Mouse (Mus musculus): ENCODE data around the gene Wdhd1.

Gene Wdhd1

GRCm38 (mm10) chr14:47279058-47279457, 2.4 kb upstream of the Wdhd1 start:
- DNase-seq (ENCODE audit: low spot score), result no peak

GRCm38 (mm10) chr14:47276036-47276603, 537 bp downstream of the Wdhd1 start:
- no peak for DNase-seq (ENCODE audit: low spot score)

GRCm38 (mm10) chr14:47275417-47275816, 1.2 kb downstream of the Wdhd1 start:
- no peak for DNase-seq (ENCODE audit: low spot score)

- no peak for DNase-seq (ENCODE audit: low spot score)
These were observed 2.9 kb downstream of the Wdhd1 start for GRCm38 (mm10) chr14:47273751-47274150.

GRCm38 (mm10) chr14:47269706-47270105, 7.0 kb downstream of the Wdhd1 start:
- no peak for DNase-seq (ENCODE audit: low spot score)

DNA sequence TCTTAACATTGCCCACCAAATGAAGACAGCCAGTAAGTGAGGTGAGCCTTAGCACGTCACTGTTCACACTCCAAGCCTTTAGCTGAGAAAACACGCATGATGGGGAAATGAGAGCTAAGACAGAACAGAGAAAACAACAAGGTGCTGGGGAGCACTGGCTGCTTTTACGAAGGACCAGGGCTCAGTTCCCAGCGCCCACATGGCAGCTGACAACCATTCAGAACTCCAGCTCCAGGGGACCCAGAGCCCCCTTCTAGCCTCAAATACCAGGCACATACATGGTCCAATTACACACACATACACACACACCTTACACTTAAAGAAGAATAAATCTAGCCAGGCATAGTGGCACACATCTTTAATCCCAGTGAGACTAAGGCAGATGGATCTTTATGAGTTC, 7.6 kb downstream of the Wdhd1 start:
- DNase-seq (ENCODE audit: low spot score), result no peak

GRCm38 (mm10) chr14:47265829-47266228, 10.8 kb downstream of the Wdhd1 start:
- DNase-seq (ENCODE audit: low spot score), result no peak

DNA sequence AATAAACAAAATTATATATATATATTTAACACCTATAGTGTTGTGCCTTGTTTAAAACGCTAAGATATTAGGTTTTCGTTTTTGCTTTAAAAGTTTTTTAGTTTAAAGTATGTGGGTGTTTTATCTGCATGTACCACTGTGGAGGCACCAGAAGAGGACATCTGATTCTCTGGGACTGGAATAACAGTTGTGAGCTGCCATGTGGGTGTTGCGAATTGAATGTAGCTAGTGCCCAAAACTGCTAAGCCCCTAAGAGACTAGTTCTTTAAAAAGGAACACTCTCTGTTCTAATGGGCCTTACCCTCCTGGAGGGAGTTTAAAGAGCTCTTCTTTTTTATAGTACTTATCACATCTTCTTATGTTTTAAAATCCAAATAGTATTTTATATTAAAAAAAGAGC, 11.8 kb downstream of the Wdhd1 start:
- DNase-seq (ENCODE audit: low spot score), result no peak

DNA sequence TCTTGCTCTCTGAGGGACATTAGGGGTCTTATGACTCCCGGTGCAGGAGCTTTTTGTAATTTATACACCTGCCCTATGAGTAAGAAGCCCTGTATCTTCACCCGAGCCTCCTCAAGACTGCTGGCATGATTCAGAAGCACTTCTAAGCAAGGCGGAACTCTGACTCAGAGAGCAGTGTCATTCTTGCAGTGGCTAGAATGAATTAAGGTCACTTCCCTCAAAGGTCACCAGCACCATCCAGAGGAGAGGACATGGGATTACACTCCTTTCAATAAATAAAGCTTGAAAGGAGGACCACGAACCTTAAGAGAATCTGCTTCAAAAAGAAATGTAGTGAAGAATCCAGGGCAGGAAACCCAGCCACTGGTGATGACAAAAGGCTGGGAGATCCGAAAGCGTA, 26.8 kb downstream of the Wdhd1 start:
- no peak for DNase-seq (ENCODE audit: low spot score)

- DNase-seq (ENCODE audit: low spot score), result no peak
These were observed 33.9 kb downstream of the Wdhd1 start for GRCm38 (mm10) chr14:47242753-47243152.

- DNase-seq (ENCODE audit: low spot score), result no peak
These were observed 35.6 kb downstream of the Wdhd1 start for GRCm38 (mm10) chr14:47241046-47241445.

DNA sequence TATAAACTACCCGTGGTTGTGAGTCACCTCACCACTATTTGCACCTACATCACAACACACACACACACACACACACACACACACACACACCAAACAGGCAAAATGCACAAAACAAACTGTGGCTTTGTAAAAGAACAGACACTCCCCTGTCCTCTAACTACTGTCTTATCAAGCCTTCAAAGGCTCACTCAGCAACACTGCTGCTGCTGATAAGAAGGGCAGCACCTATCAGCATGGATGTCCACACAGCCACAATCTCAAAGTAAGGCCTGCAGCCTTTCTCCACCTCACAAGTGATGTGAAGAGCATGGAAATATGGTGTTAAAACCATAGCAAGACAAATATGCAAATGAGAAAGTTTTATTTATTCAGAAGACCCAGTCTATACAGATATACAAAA, 36.1 kb downstream of the Wdhd1 start:
- DNase-seq (ENCODE audit: low spot score), result no peak

DNA sequence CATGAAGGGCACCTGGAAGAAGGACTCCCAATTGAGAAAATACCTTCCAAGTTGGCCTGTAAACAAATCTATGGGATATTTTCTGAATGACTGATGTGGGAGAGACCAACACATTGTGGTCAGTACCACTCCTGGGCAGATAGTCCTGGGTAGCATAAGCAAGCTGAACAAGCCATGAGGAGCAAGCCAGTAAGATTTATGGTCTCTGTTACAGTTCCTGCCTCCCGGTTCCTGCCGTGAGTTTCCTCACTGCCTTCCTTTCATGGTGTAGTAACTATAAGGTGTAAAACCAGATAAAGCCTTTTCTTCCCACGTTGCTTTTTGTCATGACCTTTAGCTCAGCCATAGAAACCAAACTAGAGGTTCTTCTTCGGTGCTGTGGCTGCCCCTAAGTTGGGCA, 39.4 kb downstream of the Wdhd1 start:
- DNase-seq (ENCODE audit: low spot score), result no peak

DNA sequence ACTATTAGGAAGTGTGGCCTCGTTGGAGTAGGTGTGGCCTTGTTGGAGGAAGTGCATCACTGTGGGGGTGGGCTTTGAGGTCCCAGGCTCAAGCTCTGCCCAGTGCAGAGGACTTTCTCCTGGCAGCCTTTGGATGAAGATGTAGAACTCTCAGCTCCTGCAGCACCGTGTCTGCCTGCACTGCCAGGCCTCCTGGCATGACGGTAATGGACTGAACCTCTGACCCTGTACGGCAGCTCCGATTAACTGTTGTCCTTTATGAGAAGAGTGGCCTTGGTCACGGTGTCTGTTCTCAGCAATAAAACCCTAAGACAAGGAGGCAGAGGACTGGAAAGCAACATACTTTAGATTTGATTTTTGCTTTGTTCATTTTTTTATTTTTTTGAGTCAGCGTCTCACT, 40.2 kb downstream of the Wdhd1 start:
- DNase-seq (ENCODE audit: low spot score), result no peak

- DNase-seq (ENCODE audit: low spot score), result no peak
These were observed 42.0 kb downstream of the Wdhd1 start for GRCm38 (mm10) chr14:47234526-47235250.

- no peak for DNase-seq (ENCODE audit: low spot score)
These were observed 42.6 kb downstream of the Wdhd1 start for GRCm38 (mm10) chr14:47234032-47234431.

- DNase-seq (ENCODE audit: low spot score), result no peak
These were observed 43.1 kb downstream of the Wdhd1 start for GRCm38 (mm10) chr14:47233602-47234001.

DNA sequence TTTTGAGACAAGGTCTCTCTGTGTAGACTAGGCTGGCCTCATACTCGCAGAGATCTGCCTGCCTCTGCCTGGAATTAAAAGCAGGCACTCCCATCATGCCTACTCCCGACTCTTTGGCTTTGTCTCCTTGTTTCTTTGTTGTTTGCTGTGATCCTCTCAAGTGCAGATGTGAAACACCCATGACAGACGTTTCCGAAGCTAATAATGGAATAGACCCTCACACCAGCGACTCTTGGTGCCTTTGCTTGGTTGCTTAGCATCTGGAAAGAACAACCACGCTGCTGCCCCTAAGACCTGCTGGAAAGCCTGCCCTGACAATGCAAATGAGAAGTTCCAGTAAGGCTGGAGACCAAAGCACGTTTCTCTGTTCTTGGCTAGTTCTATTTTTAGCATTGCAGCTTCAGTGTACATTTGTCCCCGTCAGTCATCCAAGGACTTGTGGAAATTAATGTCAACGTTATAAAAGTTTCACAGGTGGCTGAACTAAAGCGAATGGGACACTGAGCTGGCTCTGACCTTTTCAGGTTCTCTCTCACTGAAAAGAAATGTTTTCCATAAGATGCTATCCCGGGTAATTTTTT, 46.8 kb downstream of the Wdhd1 start:
- DNase-seq (ENCODE audit: low spot score), result no peak

GRCm38 (mm10) chr14:47225931-47226330, 50.7 kb downstream of the Wdhd1 start:
- DNase-seq (ENCODE audit: low spot score), result no peak

DNA sequence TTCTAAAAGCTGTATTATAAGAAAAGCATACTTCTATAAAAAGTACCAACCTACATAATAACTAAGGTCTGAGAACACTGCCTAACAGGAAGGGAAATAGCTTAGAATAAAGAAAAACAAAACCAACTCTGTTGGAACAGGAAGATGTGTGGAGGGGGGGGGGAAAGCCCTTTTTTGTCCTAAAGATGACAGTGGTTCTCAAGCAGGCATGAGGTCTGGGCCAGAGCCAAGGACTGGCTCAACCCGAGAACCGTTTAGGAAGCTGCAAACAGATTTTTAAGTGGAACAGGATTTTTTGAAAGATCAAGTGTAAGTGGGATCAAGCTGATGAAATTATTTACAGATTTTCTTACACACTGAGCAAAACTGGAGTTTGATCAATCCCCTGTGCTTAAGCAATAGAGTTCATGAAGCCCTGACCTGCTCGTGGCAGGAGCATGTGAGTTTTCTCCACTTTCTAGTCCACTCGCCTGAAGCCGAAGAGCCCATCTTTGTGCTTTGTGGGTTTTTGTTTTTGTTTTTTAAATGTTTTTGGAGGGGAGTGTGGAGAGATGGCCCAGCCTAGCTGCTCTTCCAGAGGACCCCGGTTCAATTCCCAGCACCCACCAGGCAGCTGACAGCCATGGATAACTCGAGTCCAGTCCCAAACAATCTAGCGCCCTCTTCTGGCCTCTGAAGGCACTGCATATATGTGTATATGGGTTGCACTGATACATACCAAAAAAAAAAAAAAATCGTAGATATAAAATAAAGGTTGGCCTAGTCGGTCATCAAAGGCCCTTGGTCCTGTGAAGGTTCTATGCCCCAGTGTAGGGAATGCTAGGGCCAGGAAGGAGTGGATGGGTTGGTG, 52.0 kb downstream of the Wdhd1 start:
- DNase-seq (ENCODE audit: low spot score), result no peak

DNA sequence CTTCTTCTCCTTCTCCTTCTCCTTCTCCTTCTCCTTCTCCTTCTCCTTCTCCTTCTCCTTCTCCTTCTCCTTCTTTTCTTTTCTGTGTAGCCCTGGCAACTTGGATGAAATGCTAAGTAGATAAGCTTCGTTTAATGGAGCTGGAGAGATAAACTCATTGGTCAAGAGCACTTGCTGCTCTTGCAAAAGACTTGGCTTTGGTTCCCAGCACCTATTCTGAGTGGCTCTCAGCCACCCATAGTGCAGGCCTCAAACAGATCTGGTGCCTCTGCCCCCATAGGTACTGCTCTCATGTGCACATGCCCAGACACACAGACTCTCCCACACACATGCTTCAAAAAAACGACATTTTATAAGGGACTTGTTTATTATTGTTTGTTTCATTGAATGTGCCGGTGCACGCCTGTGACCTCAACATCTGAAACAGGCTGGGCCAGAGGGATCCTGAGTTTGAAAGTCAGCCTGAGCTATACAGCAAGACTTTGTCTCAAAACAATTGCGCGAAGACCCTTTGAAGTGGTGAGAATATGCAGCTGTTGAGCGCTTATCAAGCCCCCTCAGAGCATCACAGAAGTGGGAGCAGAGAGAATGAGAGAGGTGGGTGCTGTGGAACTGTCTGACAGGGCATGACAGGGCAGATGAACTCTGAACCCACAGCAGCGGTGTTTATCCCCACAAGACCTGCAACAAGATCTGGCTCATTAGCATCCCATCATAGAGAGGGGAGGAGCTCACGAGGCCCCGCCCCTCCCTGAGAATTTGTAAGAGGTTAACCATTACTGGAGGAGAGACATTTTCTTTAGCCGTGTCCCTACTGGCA, 53.8 kb downstream of the Wdhd1 start:
- DNase-seq (ENCODE audit: low spot score), result no peak

DNA sequence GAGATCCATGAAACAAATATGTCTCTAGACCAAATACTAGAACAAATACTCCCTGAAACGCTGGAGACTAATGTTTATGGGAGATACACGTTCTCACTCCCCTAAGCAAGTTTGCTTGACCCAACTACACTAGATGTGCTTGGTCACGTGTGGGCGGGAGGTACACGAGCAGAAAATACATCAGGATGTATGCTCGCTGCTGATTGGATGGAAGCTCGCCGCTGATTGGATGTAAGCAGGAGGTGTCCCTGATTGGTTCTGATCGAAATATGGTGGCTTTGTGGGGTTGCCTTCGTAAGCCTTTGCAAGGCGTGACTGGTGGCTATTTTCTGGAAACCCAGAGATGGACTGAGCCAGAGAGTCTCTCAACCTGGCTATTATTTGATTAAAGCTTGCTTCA, 55.1 kb downstream of the Wdhd1 start:
- DNase-seq (ENCODE audit: low spot score), result no peak

All from ovary, postnatal 36 days (tissue).